Mouse (Mus musculus) lung, postnatal 0 days (tissue): ENCODE results near the gene Mapkapk3. TPM values are rescaled to one million over a fixed set of nuclear protein-coding genes. Genes with fewer than 3 reads are reported as not detected.

Source experiments
- ATAC-seq: fragments of 200-750 bp; cut with Nextera tagmentation; 2 replicates; pipeline ENCODE4 v1.8.0; 2017; ENCODE audit warnings: moderate library complexity
- DNase-seq: peaks from one replicate; pipeline ENCODE4 v3.0.0-alpha.2; 2016; ENCODE audit warnings: low spot score
- H3K27ac ChIP-seq: fragments of 300-500 bp; sonication (generic); 2 replicates; pipeline ENCODE4 v1.5.1; 2014; ENCODE audit warnings: antibody characterized with exemption, mild to moderate bottlenecking, low read length, mixed read lengths
- H3K27me3 ChIP-seq: fragments of 300-500 bp; sonication (generic); replicated peaks from 2 replicates; pipeline ENCODE4 v1.6.1; 2014; ENCODE audit warnings: low read length, mixed read lengths; ENCODE audit not compliant: insufficient read depth
- H3K36me3 ChIP-seq: fragments of 300-500 bp; sonication (generic); 2 replicates; pipeline ENCODE4 v1.6.1; 2014; ENCODE audit warnings: low read length, mixed read lengths; ENCODE audit not compliant: insufficient read depth
- H3K4me1 ChIP-seq: fragments of 300-500 bp; sonication (generic); 2 replicates; pipeline ENCODE4 v1.6.1; 2014; ENCODE audit warnings: antibody characterized with exemption, low read depth, low read length, mixed read lengths; ENCODE audit not compliant: insufficient read depth
- H3K4me2 ChIP-seq: fragments of 300-500 bp; sonication (generic); replicated peaks from 2 replicates; pipeline ENCODE4 v1.6.1; 2014; ENCODE audit warnings: low read depth, mild to moderate bottlenecking, low read length, moderate library complexity, mixed read lengths
- H3K4me3 ChIP-seq: fragments of 300-500 bp; sonication (generic); 2 replicates; pipeline ENCODE4 v1.5.1; 2014; ENCODE audit warnings: low read depth, low read length
- H3K9ac ChIP-seq: fragments of 300-500 bp; sonication (generic); replicated peaks from 2 replicates; pipeline ENCODE4 v1.6.1; 2014; ENCODE audit warnings: low read depth, mild to moderate bottlenecking
- H3K9me3 ChIP-seq: fragments of 300-500 bp; sonication (generic); 2 replicates; pipeline ENCODE4 v1.6.1; 2016; ENCODE audit warnings: low read length, mixed read lengths
- CTCF ChIP-seq: IDR thresholded peaks from 2 replicates; pipeline ENCODE4 v1.5.1; 2016; ENCODE audit warnings: antibody characterized with exemption, mild to moderate bottlenecking
- EP300 ChIP-seq: IDR thresholded peaks from 2 replicates; pipeline ENCODE4 v1.6.1; 2016; ENCODE audit warnings: antibody characterized with exemption, mild to moderate bottlenecking, control low read depth
- WGBS: fragments of 180-500 bp; shearing (Covaris S2); extraction: QIAGEN DNeasy Blood & Tissue Kit; methylation state at CpG from one replicate; pipeline ENCODE4 v1.1.7; 2014; 5-methylcytosine and 5-hydroxymethylcytosine counted together
- polyA plus RNA-seq: library from polyadenylated mRNA; unstranded; fragments of >200 nt; fragmentation: Nextera tagmentation; extraction: Ambion mirVana; gene quantifications from 2 replicates; pipeline ENCODE4 v1.2.1, GENCODE M21; 2015

The Mapkapk3 gene
- polyA plus RNA-seq, 1 experiment from 2014 or later, result 22.9 TPM

DNA sequence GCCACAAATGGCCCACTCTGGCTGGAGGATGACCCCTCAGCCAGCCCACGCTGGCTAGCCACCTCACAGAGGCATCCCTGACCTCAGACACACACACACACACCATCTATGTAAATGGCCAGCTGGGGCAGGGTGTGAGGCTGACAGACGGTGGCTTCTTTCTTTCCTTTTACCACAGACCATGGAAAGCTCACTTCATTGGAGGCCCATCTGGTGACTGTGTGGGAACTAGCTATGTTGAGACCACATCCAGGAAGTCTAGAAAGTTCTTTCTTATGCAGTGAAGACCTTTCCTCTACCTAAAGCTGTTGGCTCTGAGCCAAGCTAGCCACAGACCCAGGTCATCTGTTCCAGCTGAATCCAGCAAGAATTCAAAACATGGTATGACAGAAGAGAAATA is 44.0 kb upstream of the Mapkapk3 start:
- no peak overlapping the region for H3K27ac ChIP-seq
- no peaks in the 10 kb centered on the region for H3K27me3 ChIP-seq
- no peak overlapping the region for H3K4me2 ChIP-seq
- H3K4me3 ChIP-seq, result no peak overlapping the region
- ATAC-seq, result no peak
- no peaks in the 10 kb centered on the region for H3K36me3 ChIP-seq
- no peaks in the 10 kb centered on the region for H3K9me3 ChIP-seq
- WGBS, result 63% methylated on average over 2 of the region's 2 CpGs
- DNase-seq, result no peak
- H3K4me1 ChIP-seq, result peaks cover 3% of the 10 kb centered on the region; the same call in 1 of the 2 replicates
- TF ChIP-seq CTCF (no peak), EP300 (no peak)
- H3K9ac ChIP-seq, result no peak overlapping the region

DNA sequence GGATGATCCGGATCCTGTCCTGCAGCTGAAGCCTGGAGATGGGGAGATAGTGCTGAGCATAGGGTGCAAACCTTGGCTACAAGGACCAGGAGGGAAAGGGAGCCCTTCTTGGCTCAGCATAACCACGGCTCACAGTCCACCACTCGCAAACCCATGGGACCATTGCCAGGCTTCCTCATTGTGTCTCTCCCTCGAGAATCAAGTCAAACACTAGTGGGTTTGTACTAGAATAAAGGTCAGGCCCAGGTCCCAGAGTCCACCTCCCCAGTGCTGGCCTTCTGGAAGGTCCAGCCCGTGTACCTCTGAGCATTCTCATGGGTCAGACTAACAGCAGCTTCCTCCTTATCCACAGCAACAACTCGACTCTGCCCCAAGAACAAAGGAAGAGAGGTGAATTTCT is 41.1 kb upstream of the Mapkapk3 start:
- Histone ChIP-seq H3K27me3 (no peaks in the 10 kb centered on the region), H3K9me3 (no peaks in the 10 kb centered on the region), H3K4me3 (no peak overlapping the region), H3K9ac (no peak overlapping the region), H3K4me2 (no peak overlapping the region), H3K36me3 (no peaks in the 10 kb centered on the region), H3K4me1 (peaks cover 7% of the 10 kb centered on the region; the same call in 1 of the 2 replicates), H3K27ac (no peak overlapping the region)
- WGBS, result 62% methylated on average over 6 of the region's 6 CpGs
- TF ChIP-seq CTCF (no peak), EP300 (no peak)
- ATAC-seq, result no peak
- DNase-seq, result no peak

GRCm38 (mm10) chr9:107327879-107328620 is 38.4 kb upstream of the Mapkapk3 start:
- Histone ChIP-seq H3K27me3 (no peaks in the 10 kb centered on the region), H3K9ac (no peak overlapping the region), H3K27ac (0 out of 2 replicates have a peak overlapping the region, but pooled peaks have one; percentile 32), H3K4me1 (peaks cover 6% of the 10 kb centered on the region), H3K4me2 (no peak overlapping the region), H3K4me3 (no peak overlapping the region), H3K9me3 (no peaks in the 10 kb centered on the region), H3K36me3 (no peaks in the 10 kb centered on the region)
- peak; percentile 79 for ATAC-seq
- DNase-seq, result peak; percentile 78
- 66% methylated on average over 15 of the region's 16 CpGs for WGBS
- TF ChIP-seq EP300 (no peak), CTCF (no peak)

DNA sequence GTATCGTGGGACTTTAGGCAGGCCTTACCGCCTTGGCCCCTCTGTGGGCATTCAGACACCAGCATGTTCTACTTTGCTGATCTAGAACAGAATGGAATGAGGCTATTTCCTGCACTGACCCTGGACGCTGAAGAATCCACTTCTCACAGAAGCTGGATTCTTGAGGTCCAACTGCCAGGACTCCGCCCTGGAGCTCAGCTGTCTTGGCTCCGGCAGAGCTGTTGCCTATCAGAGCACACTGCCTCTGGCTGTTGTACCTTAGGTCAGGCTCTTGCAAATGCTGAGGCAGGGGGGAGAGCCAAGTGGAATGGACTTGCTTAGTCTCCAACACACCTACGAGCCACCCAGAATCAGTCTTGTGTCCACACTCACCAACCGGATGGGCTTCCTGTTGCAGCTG is 36.2 kb upstream of the Mapkapk3 start:
- peak; percentile 78 for DNase-seq
- 0 out of 2 replicates have a peak, but pooled peaks have one; percentile 14 for TF ChIP-seq EP300
- no peak for TF ChIP-seq CTCF
- H3K4me3 ChIP-seq, result no peak overlapping the region
- WGBS, result 53% methylated on average over 7 of the region's 7 CpGs
- ATAC-seq, result peak; percentile 64
- H3K4me2 ChIP-seq, result no peak overlapping the region
- H3K27ac ChIP-seq, result peak overlapping the region; percentile 40; the same call in 1 of the 2 replicates
- H3K9me3 ChIP-seq, result no peaks in the 10 kb centered on the region
- H3K36me3 ChIP-seq, result no peaks in the 10 kb centered on the region
- H3K9ac ChIP-seq, result no peak overlapping the region
- peaks cover 6% of the 10 kb centered on the region for H3K4me1 ChIP-seq
- H3K27me3 ChIP-seq, result no peaks in the 10 kb centered on the region

- DNase-seq (no peak), ATAC-seq (no peak)
- Histone ChIP-seq H3K9ac (no peak overlapping the region), H3K36me3 (no peaks in the 10 kb centered on the region), H3K9me3 (no peaks in the 10 kb centered on the region), H3K4me1 (peaks cover 6% of the 10 kb centered on the region), H3K4me3 (no peak overlapping the region), H3K4me2 (no peak overlapping the region), H3K27me3 (no peaks in the 10 kb centered on the region), H3K27ac (no peak overlapping the region)
- WGBS, result 65% methylated on average over 4 of the region's 4 CpGs
- no peak for TF ChIP-seq EP300
- TF ChIP-seq CTCF, result no peak
These were observed 35.3 kb upstream of the Mapkapk3 start for GRCm38 (mm10) chr9:107324799-107325561.

DNA sequence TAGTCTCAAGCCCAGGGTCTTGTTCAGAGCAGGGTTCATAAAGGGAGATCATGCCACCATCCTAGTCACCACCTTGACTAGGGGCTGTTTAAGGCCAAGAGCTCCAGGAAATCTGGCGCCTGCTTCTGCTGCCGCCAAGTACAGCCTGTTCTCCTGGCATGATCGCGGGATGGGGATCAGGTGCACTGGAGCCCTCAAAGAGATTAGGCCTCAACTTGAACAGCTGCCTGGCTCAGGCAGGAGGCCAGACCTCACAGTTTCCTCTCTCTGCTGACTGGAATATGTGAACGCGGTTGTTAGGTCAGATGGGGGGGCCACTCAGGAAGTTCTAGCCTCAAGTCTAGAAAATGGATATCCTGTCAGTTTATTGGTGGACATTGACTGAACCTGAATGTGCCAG is 33.9 kb upstream of the Mapkapk3 start:
- peaks cover 6% of the 10 kb centered on the region for H3K4me1 ChIP-seq
- H3K27ac ChIP-seq, result no peak overlapping the region
- no peaks in the 10 kb centered on the region for H3K27me3 ChIP-seq
- H3K9ac ChIP-seq, result no peak overlapping the region
- H3K9me3 ChIP-seq, result no peaks in the 10 kb centered on the region
- DNase-seq, result peak; percentile 58
- WGBS, result 20% methylated on average over 6 of the region's 6 CpGs
- peak; percentile 41 for ATAC-seq
- no peak overlapping the region for H3K4me3 ChIP-seq
- no peak overlapping the region for H3K4me2 ChIP-seq
- TF ChIP-seq CTCF (no peak), EP300 (peak; percentile 45)
- no peaks in the 10 kb centered on the region for H3K36me3 ChIP-seq
